Mouse (Mus musculus) c-Kit-negative CD71-positive TER-119-positive erythroid progenitor cells, embryonic 14.5 days (primary cell): Measurements from ENCODE around the gene Selenom.

Experiments
- DNase-seq: peaks from one replicate; pipeline ENCODE4 v3.0.0-alpha.2; 2013; ENCODE audit warnings: low read depth, low spot score

Gene Selenom

GRCm38 (mm10) chr11:3529476-3530252, 15.2 kb downstream of the Selenom start:
- no peak for DNase-seq

DNA sequence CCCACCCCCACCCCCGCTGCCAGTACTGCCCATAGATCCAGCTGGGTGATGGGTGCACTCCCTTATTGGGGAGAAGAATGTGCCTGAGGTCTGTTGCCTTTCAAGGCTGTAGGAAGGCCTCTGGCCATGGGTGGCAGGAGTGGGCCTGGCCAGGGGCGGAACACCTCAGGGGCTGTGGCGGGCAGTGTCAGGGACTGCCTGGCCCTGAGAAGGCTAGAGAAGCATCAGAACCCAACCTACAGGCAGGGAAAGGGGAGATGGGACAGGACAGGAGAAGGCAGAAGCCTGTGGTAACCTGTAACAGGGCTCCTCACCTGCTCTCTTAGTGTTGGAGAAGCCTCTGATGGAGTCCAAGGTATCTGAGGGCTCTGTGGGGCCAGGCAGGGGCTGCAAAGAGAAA, 16.2 kb downstream of the Selenom start:
- no peak for DNase-seq

GRCm38 (mm10) chr11:3531634-3532033, 17.1 kb downstream of the Selenom start:
- DNase-seq, result no peak

DNA sequence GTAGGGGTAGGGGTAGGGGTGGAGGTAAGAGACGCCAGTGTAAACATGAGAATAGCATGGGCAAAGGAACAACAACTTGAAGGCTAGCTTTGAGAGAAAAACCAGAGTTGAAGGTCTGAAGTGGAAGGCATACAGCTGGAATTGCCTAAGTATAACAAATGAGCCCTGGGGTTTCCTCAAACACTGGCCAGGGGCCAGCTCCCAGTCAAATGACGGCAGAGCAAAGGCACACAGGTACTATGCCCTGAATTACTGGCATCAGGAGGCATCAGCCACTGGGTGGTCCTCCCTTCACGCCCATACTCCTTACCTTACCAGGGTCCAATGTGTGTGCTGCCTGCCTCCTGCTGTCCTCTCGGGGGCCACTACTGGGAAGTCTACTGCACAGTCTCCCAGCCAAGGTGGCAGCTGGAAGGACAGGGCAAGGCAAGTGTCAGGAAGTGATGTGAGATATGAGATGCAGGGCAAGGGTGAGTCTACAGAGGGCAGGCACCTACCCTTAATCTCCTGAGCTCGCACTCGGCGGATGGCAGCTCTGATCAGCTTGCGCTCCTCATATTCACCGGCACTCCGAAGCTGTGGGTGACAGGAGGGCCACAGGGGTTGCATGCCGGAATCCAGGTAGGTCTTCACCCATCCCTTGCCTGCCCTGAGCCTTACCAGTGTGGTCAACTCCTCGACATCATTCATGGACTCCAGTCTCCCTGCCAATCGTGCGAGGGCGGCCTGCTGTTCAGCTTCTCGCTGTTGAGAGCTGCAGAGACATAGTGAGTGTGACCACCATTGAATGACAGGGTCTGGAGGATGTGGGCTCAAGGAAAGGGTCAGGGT, 17.8 kb downstream of the Selenom start:
- no peak for DNase-seq

- no peak for DNase-seq
These were observed 19.0 kb downstream of the Selenom start for GRCm38 (mm10) chr11:3533406-3533932.

DNA sequence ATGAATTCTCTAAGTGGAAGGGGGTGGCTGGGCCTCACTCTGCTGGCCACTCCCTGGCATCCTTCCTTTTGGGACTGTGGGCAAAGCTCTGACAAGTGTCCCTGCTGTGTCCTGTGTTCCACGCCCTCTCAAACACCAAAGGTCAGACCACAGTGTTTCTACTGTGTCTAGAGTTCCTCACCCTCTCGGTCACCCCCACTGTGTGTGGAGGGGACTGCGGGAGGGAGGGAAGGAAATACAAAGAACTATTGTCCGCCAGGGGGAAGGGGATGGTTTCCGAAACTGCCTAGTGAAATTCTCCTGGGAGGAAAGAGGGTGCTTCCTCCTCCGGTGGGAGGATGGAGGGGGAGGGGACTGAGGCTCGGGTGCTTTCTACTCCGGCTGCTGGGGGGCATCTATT, 20.5 kb downstream of the Selenom start:
- DNase-seq, result no peak

- peak; percentile 49 for DNase-seq
These were observed 21.0 kb downstream of the Selenom start for GRCm38 (mm10) chr11:3535406-3535986.

DNA sequence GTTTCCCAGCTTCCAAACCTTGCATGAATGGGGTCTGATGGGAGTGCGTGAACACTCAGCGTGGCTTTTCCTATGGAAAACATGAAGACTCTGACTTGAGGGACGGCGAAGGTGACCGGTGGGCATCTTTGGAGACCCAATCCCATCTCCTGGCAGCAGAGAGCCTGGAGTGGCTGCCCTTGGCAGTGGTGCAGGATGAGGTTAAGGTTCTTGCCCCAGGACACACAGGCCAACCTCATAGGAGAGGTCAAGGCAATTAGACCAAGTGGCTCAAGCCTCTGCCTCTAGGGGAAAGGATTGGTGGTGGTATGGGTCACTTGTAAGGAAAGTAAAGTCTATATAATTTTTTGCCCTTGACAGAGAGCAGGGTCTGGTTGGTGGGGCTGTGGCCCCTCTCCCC, 21.6 kb downstream of the Selenom start:
- no peak for DNase-seq

- no peak for DNase-seq
These were observed 22.4 kb downstream of the Selenom start for GRCm38 (mm10) chr11:3536745-3537333.

DNA sequence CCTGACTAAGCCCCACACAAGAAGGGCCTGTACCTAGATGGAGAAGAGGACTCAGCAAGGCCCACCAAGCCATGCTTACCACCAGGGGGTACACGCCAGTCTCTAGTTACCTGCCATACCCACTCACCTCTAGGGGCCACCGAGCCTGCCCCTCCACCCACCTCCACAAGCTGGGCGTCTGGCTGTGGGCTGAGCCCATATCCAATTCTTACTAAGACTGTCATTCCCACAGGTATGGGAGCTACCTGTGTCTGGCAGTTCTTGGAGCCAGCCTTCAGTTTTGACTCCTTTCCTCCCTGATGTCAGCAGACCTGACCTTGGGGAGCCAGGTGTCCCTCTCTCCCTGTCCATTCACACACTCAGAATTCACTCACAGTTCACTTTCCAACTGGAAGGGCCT, 23.2 kb downstream of the Selenom start:
- no peak for DNase-seq

DNA sequence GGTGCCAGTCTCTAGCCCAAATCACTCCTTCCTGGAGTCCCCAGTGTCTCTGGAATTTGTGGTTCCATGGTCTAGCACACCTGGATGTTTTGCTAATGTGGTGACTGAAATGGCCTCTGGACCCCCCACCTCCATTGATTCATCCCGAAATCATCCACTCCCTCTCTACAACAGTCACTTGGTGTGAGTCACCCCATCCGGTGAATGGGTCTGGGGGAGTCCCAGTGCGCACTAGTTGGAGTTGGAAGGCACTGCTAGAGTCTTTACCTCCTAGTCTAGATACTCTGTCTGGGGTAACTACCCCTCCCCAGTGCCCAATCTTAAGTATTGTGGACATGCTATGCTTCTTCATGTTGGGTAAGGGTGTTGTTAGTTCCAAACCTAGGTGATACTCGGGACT, 23.9 kb downstream of the Selenom start:
- DNase-seq, result no peak

GRCm38 (mm10) chr11:3539111-3539825, 24.8 kb downstream of the Selenom start:
- peak; percentile 55 for DNase-seq

- DNase-seq, result no peak
These were observed 25.3 kb downstream of the Selenom start for GRCm38 (mm10) chr11:3539826-3540196.

GRCm38 (mm10) chr11:3540451-3541085, 26.1 kb downstream of the Selenom start, which contains the start of gene Smtn:
Gene Smtn (minus strand): TSS chr11:3540612.
- no peak for DNase-seq

DNA sequence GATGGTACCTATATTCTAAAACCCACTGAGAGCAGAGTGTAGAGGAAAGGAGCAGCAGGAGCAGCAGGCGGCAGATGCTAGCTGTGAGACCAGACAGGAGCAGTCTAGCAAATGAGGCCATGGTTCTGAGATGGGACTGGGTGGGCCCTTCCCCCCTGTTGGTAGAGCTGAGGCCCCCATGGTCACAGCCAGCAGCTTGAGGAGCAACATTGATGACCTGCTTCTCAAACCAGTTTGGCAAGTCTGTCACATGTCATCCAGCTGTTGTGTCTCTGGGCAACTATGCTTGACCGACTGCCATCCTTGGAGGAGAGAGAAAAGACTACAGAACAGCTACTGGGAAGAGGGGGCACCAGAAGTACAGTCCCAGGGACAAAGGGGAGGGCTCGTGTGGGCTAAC, 27.4 kb downstream of the Selenom start:
- DNase-seq, result no peak

- no peak for DNase-seq
These were observed 28.5 kb downstream of the Selenom start for GRCm38 (mm10) chr11:3543001-3543400.

GRCm38 (mm10) chr11:3544409-3544808, 29.9 kb downstream of the Selenom start:
- DNase-seq, result no peak

DNA sequence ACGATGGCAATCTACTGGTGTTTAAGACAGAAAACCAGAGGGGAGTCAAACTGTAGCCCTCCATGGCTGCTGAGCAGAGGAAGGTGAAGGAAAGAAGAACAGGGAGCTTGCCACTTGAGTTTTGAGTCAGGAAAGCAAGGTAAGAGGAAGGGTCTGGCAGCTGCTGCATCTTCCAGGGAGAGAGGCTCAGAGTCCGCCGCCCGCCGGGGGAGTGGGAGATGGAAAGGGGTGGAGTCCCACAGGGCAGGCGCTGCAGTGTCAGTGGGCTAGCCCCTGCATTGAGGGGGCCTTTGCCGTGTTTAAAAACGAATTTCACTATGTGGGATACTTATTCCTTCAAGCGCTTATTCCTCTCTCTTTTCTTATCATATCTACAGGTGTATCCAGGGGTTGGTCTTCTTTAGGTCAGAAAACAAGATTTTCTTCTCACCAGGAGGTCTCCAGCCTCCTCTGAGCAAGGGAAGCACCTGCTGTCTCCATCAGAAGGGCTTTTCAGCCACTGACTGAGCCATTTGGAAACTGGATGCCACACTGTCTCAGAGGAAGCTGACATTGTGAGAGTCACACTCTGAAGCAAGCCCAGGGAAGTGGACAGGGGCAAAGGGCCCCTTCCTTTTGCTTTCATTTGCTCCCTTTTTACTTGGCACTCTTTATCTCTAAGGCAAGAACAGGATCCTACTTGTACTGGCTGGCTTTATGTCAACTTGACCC, 31.2 kb downstream of the Selenom start:
- no peak for DNase-seq

GRCm38 (mm10) chr11:3546242-3546562, 31.7 kb downstream of the Selenom start:
- DNase-seq, result no peak

- DNase-seq, result no peak
These were observed 32.6 kb downstream of the Selenom start for GRCm38 (mm10) chr11:3547047-3547446.
